Mouse (Mus musculus) hindbrain, embryonic 13.5 days (tissue): Measurements from ENCODE around the gene Chrnd. TPM values are rescaled to one million over a fixed set of nuclear protein-coding genes. Genes with fewer than 3 reads are reported as not detected.

Source experiments
- ATAC-seq: fragments of 200-750 bp; cut with Nextera tagmentation; 2 replicates; pipeline ENCODE4 v1.8.0; 2017; ENCODE audit warnings: moderate TSS enrichment; ENCODE audit not compliant: low FRiP score
- H3K27ac ChIP-seq: fragments of 300-500 bp; sonication (generic); 2 replicates; pipeline ENCODE4 v1.5.1; 2015; ENCODE audit warnings: inconsistent platforms, mild to moderate bottlenecking, moderate library complexity
- H3K27me3 ChIP-seq: fragments of 300-500 bp; sonication (generic); 2 replicates; pipeline ENCODE4 v1.6.1; 2015; ENCODE audit warnings: mild to moderate bottlenecking, inconsistent platforms
- H3K36me3 ChIP-seq: fragments of 300-500 bp; sonication (generic); 2 replicates; pipeline ENCODE4 v1.6.1; 2015; ENCODE audit warnings: mild to moderate bottlenecking, inconsistent platforms
- H3K4me1 ChIP-seq: fragments of 300-500 bp; sonication (generic); replicated peaks from 2 replicates; pipeline ENCODE4 v1.6.1; 2015; ENCODE audit warnings: inconsistent platforms
- H3K4me2 ChIP-seq: fragments of 300-500 bp; sonication (generic); 2 replicates; pipeline ENCODE4 v1.6.1; 2015; ENCODE audit warnings: inconsistent platforms, mild to moderate bottlenecking, moderate library complexity
- H3K4me3 ChIP-seq: fragments of 300-500 bp; sonication (generic); 2 replicates; pipeline ENCODE4 v1.5.1; 2015; ENCODE audit warnings: mild to moderate bottlenecking, inconsistent platforms
- H3K9ac ChIP-seq: fragments of 300-500 bp; sonication (generic); 2 replicates; pipeline ENCODE4 v1.6.1; 2015; ENCODE audit warnings: mild to moderate bottlenecking, inconsistent platforms
- H3K9me3 ChIP-seq: fragments of 300-500 bp; sonication (generic); 2 replicates; pipeline ENCODE4 v1.6.1; 2016; ENCODE audit warnings: inconsistent platforms
- WGBS: fragments of 180-500 bp; shearing (Covaris S2); methylation state at CpG from one replicate; pipeline ENCODE4 v1.1.7; 2015; 5-methylcytosine and 5-hydroxymethylcytosine counted together
- polyA plus RNA-seq: library from polyadenylated mRNA; unstranded; fragments of >200 nt; fragmentation: Nextera tagmentation; extraction: Ambion mirVana; gene quantifications from 2 replicates; pipeline ENCODE4 v1.2.1, GENCODE M21; 2015

Gene Chrnd
- polyA plus RNA-seq, 1 experiment from 2014 or later = 0.05 TPM

DNA sequence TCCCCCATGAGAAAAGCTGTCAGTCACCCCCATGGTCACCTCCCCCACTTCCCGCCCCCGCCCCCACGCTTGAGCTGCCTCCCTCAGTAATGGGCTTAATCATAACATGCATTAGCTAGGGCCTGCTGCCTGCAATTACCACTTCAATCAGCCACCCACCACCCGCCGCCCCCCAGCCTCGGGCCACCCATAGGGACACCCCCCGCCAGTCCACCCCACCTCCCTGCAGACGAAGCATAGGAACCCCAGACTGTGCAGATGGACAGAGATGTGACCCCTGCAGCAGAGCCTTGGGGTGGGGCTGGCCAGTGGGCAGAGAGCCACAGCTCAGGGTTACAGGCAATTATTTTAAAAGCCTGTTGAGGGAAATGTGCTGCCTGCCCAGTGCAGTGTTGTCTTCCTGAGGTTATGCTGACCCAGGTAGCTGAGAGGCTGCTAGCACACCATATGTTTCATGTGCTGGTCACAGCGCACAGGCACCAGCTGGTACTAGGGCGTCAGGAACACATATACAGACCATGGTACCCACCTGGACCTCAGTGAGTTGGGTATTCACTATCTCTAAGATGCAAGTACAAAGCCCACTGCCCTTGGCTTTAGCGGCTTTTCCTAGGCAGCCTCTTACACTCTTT, 26.1 kb upstream of the Chrnd start:
- Histone ChIP-seq H3K9me3 (no peaks in the 10 kb centered on the region), H3K27ac (peak overlapping the region; percentile 73), H3K4me3 (no peak overlapping the region), H3K4me1 (peaks cover 26% of the 10 kb centered on the region), H3K27me3 (peaks cover 15% of the 10 kb centered on the region; the same call in 1 of the 2 replicates), H3K4me2 (no peak overlapping the region), H3K36me3 (no peaks in the 10 kb centered on the region), H3K9ac (no peak overlapping the region)
- peak; percentile 34 for ATAC-seq
- WGBS = 24% methylated on average over 11 of the region's 11 CpGs

DNA sequence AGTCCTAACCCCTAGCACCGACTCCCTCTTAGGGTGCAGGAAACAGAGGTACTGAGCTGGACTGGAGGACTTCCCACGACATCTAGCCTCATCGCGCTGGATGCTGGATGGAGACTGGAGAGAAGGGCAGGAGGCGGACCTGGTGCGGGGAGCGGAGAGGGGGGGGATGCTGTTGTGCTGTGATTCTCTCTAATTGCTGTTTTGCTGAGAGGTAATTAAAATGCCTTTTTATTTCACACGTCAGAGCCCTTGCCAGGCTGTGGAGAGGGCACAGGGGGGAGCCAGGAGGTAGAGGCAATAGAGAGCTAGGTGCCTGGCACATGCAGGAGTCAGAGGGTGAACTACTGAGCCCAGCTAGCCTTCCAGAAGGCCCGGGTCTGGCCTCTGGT, 25.6 kb upstream of the Chrnd start:
- H3K4me3 ChIP-seq = no peak overlapping the region
- H3K4me1 ChIP-seq = peaks cover 31% of the 10 kb centered on the region
- H3K9me3 ChIP-seq = no peaks in the 10 kb centered on the region
- H3K36me3 ChIP-seq = no peaks in the 10 kb centered on the region
- peak; percentile 22 for ATAC-seq
- H3K27me3 ChIP-seq = peaks cover 15% of the 10 kb centered on the region; the same call in 1 of the 2 replicates
- no peak overlapping the region for H3K9ac ChIP-seq
- WGBS = 39% methylated on average over 9 of the region's 9 CpGs
- peak overlapping the region; percentile 73 for H3K27ac ChIP-seq
- H3K4me2 ChIP-seq = no peak overlapping the region

DNA sequence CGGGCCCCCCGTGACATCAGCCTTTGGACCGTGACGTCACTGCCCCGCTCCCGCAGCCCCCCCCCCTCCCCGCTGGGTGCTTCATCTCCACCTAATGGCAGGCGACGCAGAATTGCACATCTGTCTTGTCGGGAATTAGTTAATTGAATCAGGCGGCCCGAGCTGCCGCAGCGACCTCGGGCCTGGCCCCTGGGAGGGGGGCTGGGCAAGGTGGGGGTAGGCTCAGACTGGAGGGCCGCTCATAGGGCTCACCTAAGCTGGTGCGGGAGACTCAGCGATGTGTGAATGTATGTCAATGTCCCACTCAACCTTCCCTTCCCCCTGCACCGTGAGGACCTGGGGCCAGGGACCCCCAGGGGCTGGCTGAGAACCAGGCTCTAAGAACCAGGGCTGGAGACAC, 19.9 kb upstream of the Chrnd start:
- H3K9me3 ChIP-seq = no peaks in the 10 kb centered on the region
- peaks cover 60% of the 10 kb centered on the region for H3K4me1 ChIP-seq
- 8% methylated on average over 19 of the region's 19 CpGs for WGBS
- peak overlapping the region; percentile 17; the same call in 1 of the 2 replicates for H3K4me2 ChIP-seq
- H3K9ac ChIP-seq = peak overlapping the region; percentile 19; the same call in 1 of the 2 replicates
- H3K27ac ChIP-seq = peak overlapping the region; percentile 62
- no peaks in the 10 kb centered on the region for H3K36me3 ChIP-seq
- H3K4me3 ChIP-seq = no peak overlapping the region
- H3K27me3 ChIP-seq = peaks cover 22% of the 10 kb centered on the region; the same call in 1 of the 2 replicates
- peak; percentile 37 for ATAC-seq

DNA sequence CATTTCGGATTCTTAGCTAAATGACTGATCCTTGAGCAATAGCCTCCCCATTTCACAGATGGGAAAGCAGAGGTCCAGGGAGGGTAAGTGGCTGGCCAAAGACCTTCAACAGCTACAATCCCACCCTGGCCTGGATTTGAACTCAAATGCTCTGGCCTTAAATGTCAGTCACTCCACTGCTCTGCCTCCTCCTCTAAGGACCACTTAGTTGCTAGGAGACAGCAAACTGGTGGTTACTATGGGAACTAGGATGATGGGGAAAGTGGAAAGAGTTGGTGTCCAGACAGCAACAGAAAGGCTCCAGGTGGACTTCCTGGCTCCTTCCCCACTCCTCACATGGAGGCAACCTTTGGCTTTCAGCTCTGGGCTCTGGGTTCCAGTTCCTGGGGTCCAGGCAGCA, 19.1 kb upstream of the Chrnd start:
- no peak for ATAC-seq
- peaks cover 68% of the 10 kb centered on the region for H3K4me1 ChIP-seq
- no peak overlapping the region for H3K4me2 ChIP-seq
- 97% methylated on average over 1 of the region's 1 CpGs for WGBS
- H3K27ac ChIP-seq = 0 out of 2 replicates have a peak overlapping the region, but pooled peaks have one; percentile 19
- H3K9me3 ChIP-seq = no peaks in the 10 kb centered on the region
- H3K4me3 ChIP-seq = no peak overlapping the region
- H3K27me3 ChIP-seq = peaks cover 20% of the 10 kb centered on the region; the same call in 1 of the 2 replicates
- H3K36me3 ChIP-seq = no peaks in the 10 kb centered on the region
- H3K9ac ChIP-seq = no peak overlapping the region

DNA sequence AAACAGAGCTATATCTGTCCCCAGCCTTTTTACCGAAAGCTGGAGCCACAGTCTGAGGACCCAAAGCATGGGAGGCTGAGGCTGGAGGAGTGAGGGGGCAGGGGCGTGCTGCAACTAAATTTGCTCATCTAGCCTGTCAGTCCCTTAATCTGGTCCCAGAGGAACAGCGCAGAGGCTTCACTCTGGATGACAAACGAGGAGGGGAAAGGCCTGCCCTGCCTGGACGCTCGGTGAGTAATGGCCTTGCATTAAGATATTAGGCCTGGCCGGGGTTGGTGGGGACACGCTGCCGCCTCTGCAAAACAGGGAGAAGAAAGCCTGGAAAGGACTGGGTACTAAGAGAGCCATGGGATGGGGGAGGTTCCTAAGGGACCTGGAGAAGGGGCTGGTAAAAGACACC, 18.1 kb upstream of the Chrnd start:
- Histone ChIP-seq H3K27me3 (peaks cover 14% of the 10 kb centered on the region; the same call in 1 of the 2 replicates), H3K4me2 (no peak overlapping the region), H3K9ac (no peak overlapping the region; the same call in 1 of the 2 replicates), H3K4me1 (peaks cover 74% of the 10 kb centered on the region), H3K4me3 (no peak overlapping the region), H3K27ac (peak overlapping the region; percentile 58; the same call in 1 of the 2 replicates), H3K9me3 (no peaks in the 10 kb centered on the region), H3K36me3 (no peaks in the 10 kb centered on the region)
- WGBS = 28% methylated on average over 9 of the region's 9 CpGs
- no peak for ATAC-seq

DNA sequence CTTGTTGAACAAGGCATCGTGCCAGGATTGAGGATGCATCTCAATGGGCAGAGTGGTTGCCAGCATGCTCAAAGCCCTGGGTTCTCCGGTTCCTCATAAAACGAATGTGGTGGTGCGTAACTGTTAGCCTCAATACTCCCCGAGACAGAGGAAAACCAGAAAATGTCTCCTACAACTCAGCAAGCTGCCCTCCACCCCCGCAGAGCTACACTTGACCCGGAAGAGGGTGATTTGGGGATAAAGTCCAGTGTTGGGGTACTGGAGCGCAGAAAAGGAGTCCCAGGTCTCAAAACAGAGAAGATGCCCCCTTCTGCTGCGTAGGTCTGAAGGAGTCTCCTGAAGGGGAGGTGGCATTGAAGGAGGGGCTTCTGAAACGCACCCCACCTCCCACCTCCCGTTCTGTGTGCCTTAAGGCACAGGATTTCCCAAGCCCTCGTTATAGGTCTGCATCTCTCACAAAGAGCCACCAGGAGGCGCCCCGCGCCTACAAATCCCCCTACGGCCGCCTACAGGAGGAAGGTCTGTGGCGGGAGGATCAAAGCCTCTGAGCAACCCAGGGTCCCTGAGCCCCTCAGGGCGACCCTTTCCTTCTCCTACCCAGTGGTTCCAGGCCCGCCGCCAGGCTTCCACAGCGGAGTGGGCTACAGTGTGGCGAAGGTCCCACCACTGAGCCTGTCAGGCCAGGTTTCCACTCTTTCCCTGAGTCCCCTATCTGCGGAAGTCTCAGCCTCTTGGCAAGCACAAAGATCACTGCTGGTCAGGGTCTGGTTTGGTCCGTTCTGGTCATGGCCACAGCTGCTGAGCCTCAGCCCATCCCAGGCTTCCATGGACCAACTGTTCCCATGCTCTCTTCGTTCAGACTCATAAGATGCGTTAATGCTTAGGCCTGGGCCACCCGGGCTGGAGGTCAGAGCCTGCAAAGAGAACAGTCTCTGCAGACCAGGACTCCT, 16.1 kb upstream of the Chrnd start:
- ATAC-seq = no peak
- Histone ChIP-seq H3K4me2 (no peak overlapping the region), H3K36me3 (no peaks in the 10 kb centered on the region), H3K9ac (no peak overlapping the region), H3K4me1 (peaks cover 66% of the 10 kb centered on the region), H3K27me3 (peaks cover 14% of the 10 kb centered on the region; the same call in 1 of the 2 replicates), H3K4me3 (no peak overlapping the region), H3K27ac (no peak overlapping the region), H3K9me3 (no peaks in the 10 kb centered on the region)
- 25% methylated on average over 28 of the region's 28 CpGs for WGBS

DNA sequence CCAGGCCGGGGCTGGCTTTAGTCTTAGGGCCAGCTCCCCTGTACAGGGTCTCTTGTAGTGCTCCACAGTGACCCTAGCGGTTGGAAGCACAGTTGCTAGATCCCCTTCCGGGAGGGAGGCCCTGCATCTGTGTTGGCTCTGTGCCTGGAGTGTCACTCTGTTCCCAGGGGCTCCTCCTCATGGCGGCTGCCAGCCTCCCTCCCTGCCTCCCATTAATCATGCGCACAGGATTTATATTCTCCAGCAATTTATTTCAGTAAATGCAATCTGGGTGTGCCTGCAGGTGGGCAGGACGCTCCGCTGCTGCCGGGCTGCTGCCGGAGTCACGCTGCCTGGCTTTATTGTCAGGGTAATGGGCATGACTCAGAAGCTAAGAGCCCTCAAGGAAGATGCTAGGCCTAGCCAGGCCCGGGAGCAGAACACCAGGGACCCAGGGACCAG, 14.5 kb upstream of the Chrnd start:
- peak overlapping the region; percentile 29; the same call in 1 of the 2 replicates for H3K9ac ChIP-seq
- peak overlapping the region; percentile 76 for H3K27ac ChIP-seq
- H3K4me3 ChIP-seq = no peak overlapping the region
- 3% methylated on average over 11 of the region's 11 CpGs for WGBS
- H3K27me3 ChIP-seq = peaks cover 14% of the 10 kb centered on the region; the same call in 1 of the 2 replicates
- no peaks in the 10 kb centered on the region for H3K36me3 ChIP-seq
- ATAC-seq = peak; percentile 86
- H3K4me2 ChIP-seq = peak overlapping the region; percentile 13; the same call in 1 of the 2 replicates
- peaks cover 50% of the 10 kb centered on the region for H3K4me1 ChIP-seq
- no peaks in the 10 kb centered on the region for H3K9me3 ChIP-seq

DNA sequence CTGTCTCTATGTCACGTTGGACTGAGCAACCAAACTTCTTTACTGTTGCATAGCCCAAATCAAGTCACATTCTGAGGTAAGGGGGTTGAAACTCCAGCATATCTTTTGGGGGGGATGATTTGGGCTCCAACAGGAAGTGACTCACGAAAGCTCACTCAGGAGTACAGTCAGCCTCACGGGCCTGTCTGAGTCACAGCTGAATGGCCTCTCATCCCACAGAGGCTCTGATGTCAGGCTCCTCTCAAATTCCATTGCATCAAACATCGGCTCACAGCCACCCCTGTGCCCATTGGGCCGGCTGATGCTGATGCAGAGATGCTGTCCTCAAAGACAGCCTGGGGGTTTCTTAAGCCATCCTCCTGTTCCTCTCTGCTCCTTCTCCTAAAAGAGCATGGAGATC, 9.5 kb upstream of the Chrnd start:
- no peaks in the 10 kb centered on the region for H3K36me3 ChIP-seq
- H3K4me3 ChIP-seq = no peak overlapping the region
- no peak overlapping the region for H3K27ac ChIP-seq
- H3K27me3 ChIP-seq = peaks cover 48% of the 10 kb centered on the region
- no peak overlapping the region for H3K9ac ChIP-seq
- H3K4me2 ChIP-seq = no peak overlapping the region
- 65% methylated on average over 5 of the region's 5 CpGs for WGBS
- H3K9me3 ChIP-seq = no peaks in the 10 kb centered on the region
- ATAC-seq = no peak
- H3K4me1 ChIP-seq = peaks cover 24% of the 10 kb centered on the region

DNA sequence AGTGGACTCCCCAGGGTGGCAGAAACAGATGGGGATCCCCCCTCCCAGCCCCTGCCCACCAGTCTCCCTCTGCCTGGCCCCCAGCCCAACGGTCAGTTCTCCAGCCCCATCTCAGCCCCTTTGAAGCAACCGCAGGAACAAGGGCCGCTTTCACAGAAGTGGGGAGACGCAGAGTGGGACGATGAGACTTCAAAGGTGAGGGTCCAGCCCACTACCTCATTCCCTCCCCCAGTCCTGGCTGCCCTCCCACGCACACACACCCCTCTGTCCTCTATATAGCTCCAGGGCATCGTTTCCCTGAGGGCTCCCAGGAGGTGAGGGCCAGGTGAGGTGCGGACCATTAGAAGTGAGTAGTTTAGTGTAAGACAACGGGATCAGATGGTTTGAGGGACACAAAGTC, 7.4 kb upstream of the Chrnd start, which contains the start of gene Prss56:
Prss56 (plus strand) TSS at position 301 of the 400 bp plus-strand sequence.
- Histone ChIP-seq H3K27ac (no peak within 1 kb of the TSS), H3K9me3 (no peaks in the 10 kb centered on the region), H3K36me3 (no peaks in the 10 kb centered on the region), H3K4me1 (peaks cover 24% of the 10 kb centered on the region), H3K27me3 (peaks cover 65% of the 10 kb centered on the region), H3K9ac (no peak within 1 kb of the TSS), H3K4me3 (no peak within 1 kb of the TSS), H3K4me2 (no peak within 1 kb of the TSS)
- 61% methylated on average over 9 of the region's 9 CpGs for WGBS
- ATAC-seq = no peak

DNA sequence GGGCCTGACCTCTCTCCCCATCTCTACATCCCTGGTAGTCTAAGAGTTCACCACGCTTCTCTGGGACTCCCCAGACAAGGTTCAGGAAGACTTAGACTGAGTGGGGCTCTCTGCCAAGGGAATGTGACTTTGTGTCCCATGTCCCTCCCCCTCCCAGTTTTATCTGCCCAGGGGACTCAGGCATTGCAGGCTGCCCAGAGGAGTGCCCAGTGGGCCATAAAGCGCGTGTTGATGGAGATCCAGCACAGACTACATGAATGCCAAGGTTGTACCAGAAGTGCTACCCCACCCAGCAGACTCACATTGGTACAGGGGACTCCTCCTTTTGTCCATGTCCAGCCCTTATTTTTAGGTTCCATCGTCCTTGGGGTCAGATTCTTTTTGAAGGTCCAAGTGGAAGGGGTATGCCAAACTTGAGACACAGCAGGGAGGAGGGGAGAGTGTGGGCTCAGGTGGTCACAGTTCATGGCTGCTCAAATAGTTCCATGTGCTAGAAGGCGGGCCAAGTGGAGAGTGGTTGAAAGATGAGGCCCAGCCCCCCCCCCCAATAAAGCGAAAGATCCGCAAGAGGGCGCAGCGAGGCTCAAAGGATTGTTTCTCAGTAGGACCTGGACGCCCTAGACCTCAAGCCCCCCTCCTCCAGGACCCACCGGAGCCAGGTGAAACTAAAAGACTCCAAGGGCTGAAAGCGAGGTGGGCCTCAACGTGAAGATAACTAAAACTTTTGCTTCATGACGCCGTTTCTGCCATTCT, 6.2 kb upstream of the Chrnd start:
- Histone ChIP-seq H3K27ac (no peak overlapping the region), H3K9me3 (no peaks in the 10 kb centered on the region), H3K9ac (0 out of 2 replicates have a peak overlapping the region, but pooled peaks have one; percentile 35), H3K27me3 (peaks cover 76% of the 10 kb centered on the region), H3K36me3 (no peaks in the 10 kb centered on the region), H3K4me2 (peak overlapping the region; percentile 41), H3K4me3 (no peak overlapping the region), H3K4me1 (peaks cover 24% of the 10 kb centered on the region)
- no peak for ATAC-seq
- WGBS = 32% methylated on average over 15 of the region's 15 CpGs

DNA sequence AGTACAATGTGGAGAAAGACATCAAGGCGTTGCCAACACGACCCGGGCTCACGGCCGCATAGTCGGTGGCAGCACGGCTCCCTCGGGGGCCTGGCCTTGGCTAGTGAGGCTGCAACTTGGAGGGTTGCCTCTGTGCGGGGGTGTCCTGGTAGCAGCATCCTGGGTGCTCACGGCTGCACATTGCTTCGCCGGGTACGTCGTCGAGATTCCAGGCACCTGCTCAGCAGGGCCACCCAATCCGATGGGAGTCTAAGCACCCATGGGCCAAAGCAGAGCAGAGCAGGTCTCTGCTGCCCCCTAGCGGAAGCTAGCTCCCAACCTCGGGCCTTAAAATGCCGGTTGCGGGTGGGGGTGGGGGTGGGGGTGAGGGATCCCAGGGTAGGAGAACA, 5.7 kb upstream of the Chrnd start:
- 0 out of 2 replicates have a peak overlapping the region, but pooled peaks have one; percentile 35 for H3K9ac ChIP-seq
- WGBS = 8% methylated on average over 20 of the region's 20 CpGs
- peak overlapping the region; percentile 5; the same call in 1 of the 2 replicates for H3K4me3 ChIP-seq
- peaks cover 24% of the 10 kb centered on the region for H3K4me1 ChIP-seq
- H3K4me2 ChIP-seq = peak overlapping the region; percentile 41
- H3K9me3 ChIP-seq = no peaks in the 10 kb centered on the region
- no peaks in the 10 kb centered on the region for H3K36me3 ChIP-seq
- peaks cover 81% of the 10 kb centered on the region for H3K27me3 ChIP-seq
- H3K27ac ChIP-seq = no peak overlapping the region
- no peak for ATAC-seq
